Mouse (Mus musculus): Measurements from ENCODE around the gene Gm28035.

DNA sequence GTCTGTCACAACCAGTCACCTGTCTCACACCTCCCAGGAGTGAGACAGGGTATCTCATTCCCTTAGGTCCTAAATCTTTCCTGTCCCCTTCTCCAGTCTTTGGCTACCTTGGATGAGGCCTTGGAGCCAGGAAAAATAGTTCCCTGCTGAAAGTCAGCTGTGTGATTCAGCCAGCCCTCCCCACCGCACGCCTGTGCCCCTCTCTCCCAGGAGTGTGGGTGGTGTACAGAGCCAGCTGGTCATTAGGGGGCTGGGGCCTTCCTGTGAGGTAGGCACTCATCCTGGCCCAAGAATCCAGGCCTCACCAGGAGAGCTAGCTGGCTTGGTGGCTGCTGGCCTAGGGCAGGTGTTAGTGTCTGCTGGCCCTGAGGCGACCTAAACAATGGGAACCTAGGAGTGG lies 12.2 kb downstream of the Gm28035 start:
- TF ChIP-seq CTCF (IDR thresholded peaks at IDR 0.05; ENCODE audit: low read depth): no peak
- no peak for TF ChIP-seq EP300 (optimal IDR thresholded peaks at IDR 0.05)
